Mouse (Mus musculus) CH12.LX (cell line): ENCODE results near the gene Pgm3. TPM values are rescaled to one million over a fixed set of nuclear protein-coding genes. Genes with fewer than 3 reads are reported as not detected.
A peak's percentile ranks its signal among the peaks of the same experiment; 100 is the strongest.

Source experiments
- DNase-seq: peaks from one replicate; pipeline ENCODE4 v3.0.0-alpha.2; 2013; ENCODE audit errors: extremely low read depth
- H3K27ac ChIP-seq: 2 replicates; pipeline ENCODE4 v1.5.1; 2012; ENCODE audit warnings: low read depth, mild to moderate bottlenecking, control low read depth, moderate library complexity; ENCODE audit not compliant: insufficient read depth
- H3K27me3 ChIP-seq: replicated peaks from 2 replicates; pipeline ENCODE3; 2012; ENCODE audit warnings: inconsistent platforms
- H3K36me3 ChIP-seq, 2 experiments: replicated peaks in 1 of 2; 2 replicates each; pipeline versions ENCODE3 to v1.6.1; 2012; ENCODE audit warnings: inconsistent platforms in 1 of 2, low read length in 1 of 2, mild to moderate bottlenecking in 1 of 2, mixed read lengths in 1 of 2, moderate library complexity in 1 of 2; ENCODE audit not compliant: control insufficient read depth in 1 of 2, insufficient read depth in 1 of 2
- H3K4me1 ChIP-seq, 2 experiments: 2 replicates each; pipeline ENCODE4 v1.6.1; 2012; ENCODE audit warnings: inconsistent platforms in 1 of 2, moderate library complexity in 1 of 2; ENCODE audit not compliant: insufficient read depth in 2 of 2, control insufficient read depth in 1 of 2
- H3K4me2 ChIP-seq: 2 replicates; pipeline ENCODE4 v1.6.1; 2012; ENCODE audit warnings: low read depth, mild to moderate bottlenecking, control low read depth; ENCODE audit not compliant: poor library complexity, insufficient read depth, severe bottlenecking
- H3K4me3 ChIP-seq, 3 experiments: fragments of 150-350 bp in 1 of 3; sonication (generic) in 1 of 3; replicated peaks in 1 of 3; 2 replicates each; pipeline versions ENCODE3 to v1.5.1; 2011 to 2012; ENCODE audit warnings: low read depth in 2 of 3, low read length in 2 of 3, mild to moderate bottlenecking in 2 of 3, moderate library complexity in 2 of 3, control low read depth in 1 of 3, improper control_type of control experiment in 1 of 3, inconsistent platforms in 1 of 3, mixed read lengths in 1 of 3; ENCODE audit not compliant: poor library complexity in 1 of 3
- H3K79me2 ChIP-seq: replicated peaks from 2 replicates; pipeline ENCODE4 v1.6.1; 2012; ENCODE audit warnings: mild to moderate bottlenecking, moderate library complexity; ENCODE audit not compliant: control insufficient read depth, poor library complexity, insufficient read depth, severe bottlenecking; ENCODE audit errors: extremely low read depth
- H3K9ac ChIP-seq: 2 replicates; pipeline ENCODE4 v1.6.1; 2012; ENCODE audit warnings: low read depth, mild to moderate bottlenecking, control low read depth, moderate library complexity; ENCODE audit not compliant: insufficient read depth
- H3K9me3 ChIP-seq: replicated peaks from 2 replicates; pipeline ENCODE3; 2012; ENCODE audit warnings: low read length, inconsistent platforms, mixed read lengths
- BHLHE40 ChIP-seq: IDR thresholded peaks from 2 replicates; pipeline ENCODE4 v1.6.1; 2011; ENCODE audit warnings: mild to moderate bottlenecking, low read depth, low read length, improper control_type of control experiment
- CHD2 ChIP-seq: IDR thresholded peaks from 2 replicates; pipeline ENCODE4 v1.6.1; 2011; ENCODE audit warnings: low read length, improper control_type of control experiment
- CTCF ChIP-seq, 2 experiments: IDR thresholded peaks in 1 of 2; conservative IDR thresholded peaks in 1 of 2; 2 replicates each; pipeline ENCODE4 v1.5.1; 2011 to 2012; ENCODE audit warnings: low read depth in 2 of 2, low read length in 2 of 2, improper control_type of control experiment in 1 of 2, inconsistent platforms in 1 of 2, mild to moderate bottlenecking in 1 of 2, moderate library complexity in 1 of 2
- EP300 ChIP-seq: IDR thresholded peaks from 2 replicates; pipeline ENCODE4 v1.6.1; 2011; ENCODE audit warnings: low read length, improper control_type of control experiment
- ETS1 ChIP-seq: conservative IDR thresholded peaks from 2 replicates; pipeline ENCODE4 v1.6.1; 2012; ENCODE audit warnings: low read depth, mild to moderate bottlenecking, inconsistent platforms, low read length, improper control_type of control experiment, moderate library complexity
- GABPA ChIP-seq: IDR thresholded peaks from 2 replicates; pipeline ENCODE4 v1.6.1; 2012; ENCODE audit warnings: low read depth, low read length, improper control_type of control experiment, inconsistent platforms; ENCODE audit not compliant: insufficient replicate concordance
- IRF4 ChIP-seq: IDR thresholded peaks from 2 replicates; pipeline ENCODE4 v1.6.1; 2014; ENCODE audit warnings: low read depth, mild to moderate bottlenecking, inconsistent platforms, low read length, improper control_type of control experiment
- JUN ChIP-seq: IDR thresholded peaks from 2 replicates; pipeline ENCODE4 v1.6.1; 2011; ENCODE audit warnings: low read depth, mild to moderate bottlenecking, low read length, improper control_type of control experiment, moderate library complexity; ENCODE audit not compliant: insufficient read depth
- JUND ChIP-seq: conservative IDR thresholded peaks from 2 replicates; pipeline ENCODE4 v1.6.1; 2011; ENCODE audit warnings: low read depth, low read length, improper control_type of control experiment
- NRF1 ChIP-seq: IDR thresholded peaks from 2 replicates; pipeline ENCODE4 v1.6.1; 2014; ENCODE audit warnings: low read depth, mild to moderate bottlenecking, inconsistent platforms, low read length, improper control_type of control experiment, moderate library complexity
- POLR2AphosphoS2 ChIP-seq: IDR thresholded peaks from 2 replicates; pipeline ENCODE4 v1.6.1; 2011; ENCODE audit warnings: low read depth, low read length, improper control_type of control experiment
- SMC3 ChIP-seq: IDR thresholded peaks from 2 replicates; pipeline ENCODE4 v1.6.1; 2011; ENCODE audit warnings: low read depth, low read length, improper control_type of control experiment
- TBP ChIP-seq: conservative IDR thresholded peaks from 2 replicates; pipeline ENCODE4 v1.6.1; 2011; ENCODE audit warnings: low read depth, low read length, improper control_type of control experiment
- USF1 ChIP-seq: IDR thresholded peaks from 2 replicates; pipeline ENCODE4 v1.6.1; 2014; ENCODE audit warnings: low read depth, mild to moderate bottlenecking, inconsistent platforms, low read length, improper control_type of control experiment
- USF2 ChIP-seq: conservative IDR thresholded peaks from 2 replicates; pipeline ENCODE4 v1.6.1; 2011; ENCODE audit warnings: low read depth, low read length, improper control_type of control experiment
- ZC3H11A ChIP-seq: IDR thresholded peaks from 2 replicates; pipeline ENCODE4 v1.6.1; 2012; ENCODE audit warnings: low read depth, mild to moderate bottlenecking, inconsistent platforms, low read length, improper control_type of control experiment
- ZKSCAN1 ChIP-seq: IDR thresholded peaks from 2 replicates; pipeline ENCODE4 v1.6.1; 2012; ENCODE audit warnings: low read depth, inconsistent platforms, low read length, improper control_type of control experiment, borderline replicate concordance
- ZMIZ1 ChIP-seq: IDR thresholded peaks from 2 replicates; pipeline ENCODE4 v1.6.1; 2012; ENCODE audit warnings: low read depth, mild to moderate bottlenecking, inconsistent platforms, low read length, improper control_type of control experiment
- dilution Hi-C: fragments of 300-500 bp; cut with MboI; formaldehyde crosslinking; loops from 2 replicates; pipeline ENCODE4 v1.14.3; 2020; ENCODE audit warnings: low sequenced_read_pairs; ENCODE audit not compliant: extremely low pct_unique_long_range_greater_than_20kb, extremely low pct_ligation_motif_present
- in situ Hi-C: fragments of 300-500 bp; cut with MboI; formaldehyde crosslinking; loops from 3 replicates; pipeline ENCODE4 v1.14.3; 2019; ENCODE audit warnings: low sequenced_read_pairs, low pct_ligation_motif_present, low pct_unique_long_range_greater_than_20kb, mixed read lengths
- polyA plus RNA-seq: library from polyadenylated mRNA; unstranded; fragments of >175 nt; gene quantifications from 2 replicates; pipeline ENCODE4 v1.2.1, GENCODE M21; 2012; ENCODE audit warnings: low read depth; ENCODE audit not compliant: insufficient read length
- total RNA-seq, 2 experiments: library from RNA; depleted of rRNA; stranded (reverse); fragments of 300-350 nt in 1 of 2; fragments of >200 nt in 1 of 2; gene quantifications; 2 replicates each; pipeline ENCODE4 v1.2.3; 2012 to 2014

The Pgm3 gene
- total and polyA plus RNA-seq, 3 experiments: 27.4 to 31.5 (median 28.8) TPM

DNA sequence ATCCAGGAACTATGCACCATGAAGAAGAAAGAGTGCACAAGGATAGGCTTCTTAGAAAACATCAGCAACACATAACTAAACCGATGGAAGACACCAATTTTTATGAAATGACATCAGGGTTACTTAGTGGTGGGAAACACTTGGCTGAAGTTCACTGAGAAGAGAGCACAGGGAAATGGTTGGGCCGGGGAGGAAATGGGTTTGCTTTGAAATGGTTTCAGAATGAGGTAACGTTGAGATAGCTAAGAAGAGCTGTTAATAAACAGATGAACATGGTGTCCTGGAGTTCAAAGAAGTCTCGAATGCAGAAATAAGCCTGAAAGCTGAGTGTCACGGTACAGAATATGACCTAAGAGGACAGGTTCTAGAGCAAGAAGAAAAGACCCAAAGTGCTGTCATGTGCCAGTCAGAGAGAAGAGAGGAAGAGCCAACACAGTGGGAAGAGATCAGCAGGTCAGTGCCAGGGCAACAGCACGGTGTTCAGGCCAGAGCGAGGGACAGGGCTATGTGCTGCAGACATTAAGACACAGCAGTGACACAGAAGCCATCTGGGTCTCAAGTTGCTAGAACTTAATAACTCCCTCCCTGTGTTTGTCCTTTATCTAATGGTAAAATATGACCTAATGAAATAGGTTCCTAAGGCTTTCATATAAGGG lies 46.3 kb upstream of the Pgm3 start:
- Histone ChIP-seq H3K9ac (peak overlapping the region; percentile 48), H3K4me3 (peak overlapping the region in 1 of 3 experiments; percentile 45), H3K79me2 (no peaks in the 10 kb centered on the region), H3K27ac (peak overlapping the region; percentile 92), H3K4me1 (peaks cover 14 to 34% of the 10 kb centered on the region in 2 experiments), H3K9me3 (no peaks in the 10 kb centered on the region), H3K27me3 (no peaks in the 10 kb centered on the region), H3K4me2 (peak overlapping the region; percentile 98), H3K36me3 (peaks cover 0 to 36% of the 10 kb centered on the region in 2 experiments)
- in situ Hi-C loops (no loop called here), dilution Hi-C loops (no loop called here)
- TF ChIP-seq USF2: no peak
- TF ChIP-seq EP300: peak; percentile 59
- peak; percentile 76 for TF ChIP-seq IRF4
- peak; percentile 41; the same call in 1 of the 2 replicates for TF ChIP-seq BHLHE40
- no peak for TF ChIP-seq TBP
- peak; percentile 51 for TF ChIP-seq ETS1
- peak; percentile 83 for TF ChIP-seq JUN
- TF ChIP-seq JUND: peak; percentile 60; the same call in 1 of the 2 replicates
- TF ChIP-seq POLR2AphosphoS2: no peak
- peak; percentile 53 for DNase-seq

DNA sequence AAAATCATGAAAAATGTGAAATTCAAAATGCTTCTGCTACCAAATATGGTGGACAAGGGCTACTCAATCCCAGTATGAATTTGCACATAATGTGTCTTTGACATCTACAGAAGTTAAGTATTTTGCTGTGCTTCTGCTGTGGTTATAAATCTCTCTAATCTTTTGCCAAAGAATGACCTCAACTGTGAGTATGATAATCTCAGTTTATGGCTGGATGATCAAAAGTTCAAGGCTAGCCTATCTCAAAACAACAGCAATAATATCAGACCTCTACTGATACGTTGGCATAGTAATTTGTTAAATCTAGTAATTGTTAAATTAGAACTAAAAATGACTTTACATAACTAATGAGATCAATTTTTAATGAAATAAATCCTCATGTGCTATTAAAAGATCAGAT lies 44.1 kb upstream of the Pgm3 start:
- Histone ChIP-seq H3K79me2 (no peaks in the 10 kb centered on the region), H3K9ac (no peak overlapping the region), H3K4me2 (no peak overlapping the region), H3K27me3 (no peaks in the 10 kb centered on the region), H3K4me1 (peaks cover 14 to 31% of the 10 kb centered on the region in 2 experiments), H3K9me3 (no peaks in the 10 kb centered on the region), H3K36me3 (peaks cover 3 to 49% of the 10 kb centered on the region in 2 experiments), H3K27ac (peak overlapping the region; percentile 56; the same call in 1 of the 2 replicates), H3K4me3 (no peak overlapping the region)
- TF ChIP-seq CTCF (conservative IDR thresholded peaks at IDR 0.05 in 1 of 2, IDR thresholded peaks at IDR 0.05 in 1 of 2; ENCODE audit: low read depth in 2 of 2, low read length in 2 of 2) (no peak), SMC3 (no peak), ZKSCAN1 (no peak), ZC3H11A (no peak), NRF1 (no peak), CHD2 (no peak), USF1 (no peak), ZMIZ1 (no peak), GABPA (no peak), JUN (no peak)
- DNase-seq: no peak
- dilution Hi-C loops (no loop called here), in situ Hi-C loops (no loop called here)
